Mouse (Mus musculus): Measurements from ENCODE around the gene Lrriq4.
"Not testable (repeated sequence)": the region's sequence is repeated elsewhere in the genome, so short reads cannot be mapped to it uniquely, and the experiment has no call there.

The Lrriq4 gene

DNA sequence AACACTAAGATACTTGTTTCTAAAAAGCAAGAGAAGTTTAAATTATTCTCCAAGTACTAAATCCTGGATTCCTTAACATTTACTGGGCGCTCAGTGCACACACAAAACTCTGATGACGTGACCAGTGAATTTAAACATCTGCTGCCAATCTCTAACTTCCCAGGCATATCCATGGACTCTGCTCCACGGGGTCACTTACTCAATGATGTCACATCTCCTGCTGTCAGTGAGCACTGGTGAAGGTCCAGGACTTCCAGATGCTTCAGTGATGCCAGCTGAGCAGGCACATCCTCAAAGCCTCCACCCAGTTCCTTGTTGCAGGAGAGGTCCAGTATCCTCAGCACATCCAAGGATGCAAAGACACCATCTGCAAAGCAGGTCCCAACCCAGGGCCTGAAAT lies 42.9 kb downstream of the Lrriq4 start:
- DNase-seq, result no peak

DNA sequence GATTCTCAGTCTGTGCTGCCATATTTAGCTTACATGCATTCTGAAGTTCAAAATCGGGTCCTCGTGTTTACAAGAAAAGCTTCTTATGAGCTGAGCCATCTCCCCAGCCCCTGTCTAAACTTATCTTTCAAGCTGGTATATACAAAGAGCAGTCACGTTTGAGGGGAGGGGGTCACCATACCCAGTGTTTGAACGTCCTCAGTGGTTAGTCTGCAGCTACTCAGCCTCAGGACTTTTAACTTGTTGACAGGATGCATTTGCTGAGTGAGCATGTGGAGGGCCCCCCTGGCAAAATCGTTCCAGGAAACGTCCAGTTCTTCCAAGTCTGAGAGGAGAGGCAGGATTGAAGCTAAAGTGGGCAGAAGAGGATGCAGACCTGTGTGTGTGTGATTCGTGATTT lies 46.7 kb downstream of the Lrriq4 start:
- no peak for DNase-seq

DNA sequence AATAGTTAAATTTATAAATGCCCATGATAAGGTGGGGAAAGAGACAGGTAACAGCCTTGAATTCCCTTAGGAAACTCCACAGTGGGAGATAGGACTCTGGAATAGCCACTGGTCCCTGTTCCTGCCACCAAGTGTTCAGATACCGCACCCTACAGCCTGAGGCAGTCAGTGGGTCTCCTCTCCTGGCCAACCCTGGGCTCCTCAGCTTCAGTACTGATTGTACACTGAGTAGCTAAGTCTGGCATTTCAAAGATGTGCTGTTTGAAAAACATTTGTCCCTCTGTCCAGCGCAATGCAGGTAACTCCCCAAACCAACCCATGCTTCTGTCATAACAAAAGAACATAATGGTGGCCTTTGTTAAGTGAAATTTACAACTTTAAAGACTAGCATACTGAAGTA lies 51.4 kb downstream of the Lrriq4 start:
- DNase-seq, result no peak

DNA sequence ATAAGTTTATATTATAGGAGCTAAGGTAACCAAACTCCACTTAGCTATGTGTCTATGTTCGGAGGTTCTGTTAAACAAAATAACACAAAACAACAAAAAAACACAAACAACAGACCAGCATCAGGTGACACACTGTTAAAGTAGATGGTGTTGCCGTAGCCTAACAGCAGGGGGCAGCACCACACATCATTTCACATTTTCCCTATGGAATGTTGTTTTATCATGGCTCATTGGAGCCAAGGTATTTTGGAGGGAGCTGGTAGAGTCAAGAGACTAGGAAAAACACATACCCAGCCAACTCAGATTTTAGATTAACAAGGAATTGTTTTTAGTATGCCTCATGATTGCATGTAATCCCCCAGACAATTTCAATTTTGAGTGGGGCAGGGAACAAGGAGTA lies 52.0 kb downstream of the Lrriq4 start:
- peak; percentile 75 to 80 for DNase-seq

DNA sequence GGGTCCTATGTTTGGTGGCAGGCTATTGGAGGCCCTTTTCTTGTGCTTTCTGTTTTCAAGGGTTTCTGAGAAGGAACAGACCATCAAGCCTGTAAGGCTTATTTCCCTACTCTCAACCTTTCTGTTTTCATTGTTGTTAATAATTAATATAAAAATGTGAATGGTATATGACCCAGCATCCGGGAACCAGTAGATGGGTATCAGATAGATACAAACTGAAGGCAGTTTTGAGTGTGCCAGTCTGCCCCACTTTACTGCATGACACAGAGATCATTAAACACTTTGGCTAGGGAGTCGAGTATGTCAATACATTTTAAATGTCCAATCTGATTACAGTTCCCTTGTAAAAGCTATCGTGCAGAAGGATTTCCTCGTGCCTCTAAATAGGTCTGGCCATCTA lies 53.6 kb downstream of the Lrriq4 start:
- DNase-seq, result no peak

DNA sequence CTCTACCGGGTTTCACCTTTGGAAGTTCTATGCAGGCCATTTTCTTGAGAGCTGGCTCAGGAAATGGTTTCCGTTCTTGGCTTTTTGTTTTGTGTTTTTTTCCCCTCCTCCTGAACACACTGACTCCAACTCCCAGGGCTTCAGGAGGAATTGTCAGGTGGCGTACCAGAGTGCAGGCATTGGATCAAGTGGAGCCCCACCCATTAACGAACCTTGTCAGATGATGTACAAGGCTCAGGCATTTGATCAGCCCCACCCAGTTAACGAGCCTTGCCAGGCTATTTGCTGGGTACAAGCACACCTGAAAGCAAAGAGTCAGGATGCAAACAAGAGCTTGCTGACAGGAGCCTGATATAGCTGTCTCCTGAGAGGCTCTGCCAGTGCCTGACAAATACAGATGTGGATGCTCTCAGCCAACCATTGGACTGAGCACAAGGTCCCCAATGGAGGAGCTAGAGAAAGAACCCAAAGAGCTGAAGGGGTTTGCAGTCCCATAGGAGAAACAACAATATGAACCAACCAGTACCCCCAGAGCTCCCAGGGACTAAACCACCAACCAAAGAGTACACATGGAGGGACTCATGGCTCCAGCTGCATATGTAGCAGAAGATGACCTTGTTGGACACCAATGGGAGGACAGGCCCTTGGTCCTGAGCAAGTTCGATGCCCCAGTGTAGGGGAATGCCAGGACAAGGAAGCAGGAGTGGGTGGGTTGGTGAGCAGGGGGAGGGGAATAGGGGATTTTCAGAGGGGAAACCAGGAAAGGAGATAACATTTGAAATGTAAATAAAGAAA lies 55.6 kb downstream of the Lrriq4 start, which contains the start of gene Lrrc31:
Gene Lrrc31 (minus strand): TSS at position 133 of the 795 bp plus-strand sequence.
- DNase-seq, result not testable (repeated sequence)

DNA sequence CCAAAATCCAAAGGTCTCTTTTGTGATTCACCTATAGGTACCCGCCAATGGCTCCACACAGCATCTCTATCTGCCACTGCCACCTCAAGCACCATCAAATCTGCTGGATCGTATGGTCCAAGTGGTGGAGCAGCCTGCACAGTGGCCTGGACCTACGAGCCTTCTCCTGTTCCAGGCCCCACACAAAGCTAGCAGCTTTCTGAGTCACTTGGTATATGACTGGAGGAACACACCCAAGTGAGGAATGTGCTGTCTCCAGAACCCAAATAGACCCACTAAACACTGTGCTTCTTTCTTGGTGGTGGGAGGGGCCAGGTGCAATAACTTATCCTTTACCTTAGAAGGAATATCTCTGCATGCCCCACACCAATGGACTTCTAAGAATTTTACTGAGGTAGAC lies 61.7 kb downstream of the Lrriq4 start:
- no peak for DNase-seq

DNA sequence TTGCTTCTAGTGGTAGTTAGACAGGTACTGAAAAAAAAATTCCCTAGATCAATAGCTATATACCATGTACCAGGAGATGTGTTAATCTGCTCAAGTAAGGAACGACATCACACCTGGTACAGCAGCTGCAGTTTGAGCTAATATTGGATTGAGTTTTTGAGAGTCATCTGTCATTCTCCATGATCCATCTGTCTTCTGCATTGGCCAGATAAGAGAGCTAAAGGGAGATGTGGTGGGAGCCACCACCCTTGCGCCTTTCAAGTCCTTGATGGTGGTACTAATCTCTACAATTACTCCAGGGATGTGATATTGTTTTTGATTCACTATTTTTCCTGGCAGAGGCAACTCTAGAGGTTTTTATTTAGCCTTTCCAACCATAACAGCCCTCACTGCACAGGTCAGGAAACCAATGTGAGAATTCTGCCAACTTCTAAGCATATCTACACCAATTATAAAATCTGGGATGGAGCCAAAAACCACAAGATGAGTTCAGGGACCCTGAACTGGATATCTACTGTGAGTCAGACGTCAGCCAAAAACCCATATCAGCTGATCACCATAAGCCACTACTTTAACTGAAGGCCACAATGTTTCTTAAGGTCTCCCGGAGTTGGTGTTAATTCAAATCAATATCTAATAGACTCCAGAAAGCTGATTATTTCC lies 62.4 kb downstream of the Lrriq4 start:
- no peak for DNase-seq

DNA sequence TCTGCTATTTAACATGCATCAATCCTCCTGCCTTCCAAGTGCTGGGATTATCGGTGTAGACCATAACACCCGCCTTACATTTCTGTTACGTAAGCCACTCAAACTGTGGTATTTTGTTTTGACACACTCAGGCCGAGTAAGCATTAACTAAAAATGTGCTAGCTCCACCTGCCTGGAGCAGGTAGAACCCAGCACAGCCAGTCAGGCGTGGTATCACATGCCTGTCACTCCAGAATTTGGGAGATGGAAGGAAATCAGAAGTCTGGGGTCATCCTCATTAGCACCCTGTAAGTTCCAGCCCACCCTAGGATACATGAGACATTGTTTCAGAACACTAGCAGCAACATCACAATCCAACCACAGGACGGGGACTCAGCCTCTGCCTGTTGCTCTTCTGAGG lies 65.9 kb downstream of the Lrriq4 start:
- no peak for DNase-seq

DNA sequence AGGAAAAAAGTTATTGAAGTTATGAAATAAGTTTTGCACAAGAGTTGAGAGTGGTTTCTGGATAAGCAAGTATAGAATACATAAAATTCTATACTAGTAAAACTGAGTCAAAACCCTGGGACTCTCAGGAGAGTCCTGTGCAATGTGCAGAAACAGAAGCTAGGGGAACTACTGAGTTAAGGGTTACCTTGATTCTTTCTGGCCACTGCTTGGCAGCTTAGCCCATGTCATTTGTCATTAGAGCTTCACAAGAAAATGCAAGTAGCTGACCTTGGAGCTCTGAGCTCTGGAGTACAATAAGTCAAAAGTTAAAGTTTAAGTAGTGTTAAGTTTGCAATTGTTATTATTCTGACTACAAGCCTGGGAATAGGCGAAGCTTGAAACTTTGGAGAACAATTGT lies 69.0 kb downstream of the Lrriq4 start:
- no peak for DNase-seq

DNA sequence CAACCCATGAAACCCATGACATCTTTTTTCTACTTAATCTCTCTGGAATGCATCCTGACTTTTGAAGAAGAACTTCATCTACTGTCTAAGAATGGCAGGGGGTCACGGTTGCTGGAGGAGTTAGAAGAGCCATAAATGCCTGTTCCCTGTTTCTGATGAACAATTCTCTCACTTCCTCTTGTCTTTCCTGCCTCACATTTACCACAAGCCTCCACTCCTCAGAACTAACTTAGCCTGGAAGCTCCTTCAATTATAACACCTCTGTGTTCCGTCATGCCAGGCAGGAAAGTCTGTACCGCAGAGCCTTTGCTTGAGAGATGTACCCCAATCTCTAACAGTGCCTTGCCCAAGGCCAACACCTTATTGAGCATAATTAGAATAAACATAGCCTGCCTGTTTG lies 74.3 kb downstream of the Lrriq4 start:
- no peak for DNase-seq
